Mouse (Mus musculus) spleen, adult 2 months (tissue): Measurements from ENCODE around the gene Mast1.

Experiments
- CTCF ChIP-seq: fragments of 200-500 bp; IDR thresholded peaks from 2 replicates; pipeline ENCODE4 v1.5.1; 2011; ENCODE audit warnings: mild to moderate bottlenecking, inconsistent platforms; ENCODE audit not compliant: insufficient read depth, insufficient read length, insufficient replicate concordance; ENCODE audit errors: extremely low read depth
- POLR2A ChIP-seq: fragments of 200-500 bp; IDR thresholded peaks from 2 replicates; pipeline ENCODE4 v1.6.1; 2011; ENCODE audit warnings: low read depth, low read length, inconsistent platforms

DNA sequence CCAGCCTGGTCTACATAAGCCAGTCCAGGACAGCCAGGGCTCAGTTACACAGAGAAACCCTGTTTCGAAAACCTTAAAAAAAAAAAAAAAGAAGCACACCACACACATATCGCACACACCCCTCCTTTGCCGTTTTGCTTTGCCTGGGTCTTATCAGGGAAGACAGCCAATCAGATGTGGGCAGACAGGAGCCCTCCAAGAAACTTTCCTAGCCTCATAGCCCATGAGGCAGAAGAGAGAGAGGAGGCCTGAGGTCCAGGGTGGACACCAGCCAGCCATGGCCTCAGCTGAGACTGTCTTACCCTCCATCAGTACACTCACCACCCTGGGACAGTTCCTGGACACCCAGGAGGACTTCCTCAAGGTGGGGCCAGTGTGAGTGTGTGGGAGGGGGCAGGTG is 35.4 kb downstream of the Mast1 start, which contains the start of gene Klf1:
- no peak for TF ChIP-seq CTCF
- TF ChIP-seq POLR2A, result no peak
